Mouse (Mus musculus) midbrain, embryonic 16.5 days (tissue): ENCODE data around the gene Gpx3. TPM values are rescaled to one million over a fixed set of nuclear protein-coding genes. Genes with fewer than 3 reads are reported as not detected.

ENCODE experiments used
- ATAC-seq: fragments of 200-750 bp; cut with Nextera tagmentation; 2 replicates; pipeline ENCODE4 v1.8.0; 2017; ENCODE audit warnings: moderate TSS enrichment
- H3K27ac ChIP-seq: fragments of 300-500 bp; sonication (generic); 2 replicates; pipeline ENCODE4 v1.5.1; 2014; ENCODE audit warnings: mild to moderate bottlenecking, low read length, mixed read lengths
- H3K27me3 ChIP-seq: fragments of 300-500 bp; sonication (generic); 2 replicates; pipeline ENCODE4 v1.6.1; 2014; ENCODE audit warnings: low read depth, low read length, mixed read lengths; ENCODE audit not compliant: control insufficient read depth, insufficient read depth
- H3K36me3 ChIP-seq: fragments of 300-500 bp; sonication (generic); 2 replicates; pipeline ENCODE4 v1.6.1; 2014; ENCODE audit warnings: mild to moderate bottlenecking, low read length, moderate library complexity, mixed read lengths; ENCODE audit not compliant: control insufficient read depth, insufficient read depth
- H3K4me1 ChIP-seq: fragments of 300-500 bp; sonication (generic); 2 replicates; pipeline ENCODE4 v1.6.1; 2014; ENCODE audit warnings: mild to moderate bottlenecking, low read length, mixed read lengths; ENCODE audit not compliant: control insufficient read depth, insufficient read depth
- H3K4me2 ChIP-seq: fragments of 300-500 bp; sonication (generic); 2 replicates; pipeline ENCODE4 v1.6.1; 2014; ENCODE audit warnings: mild to moderate bottlenecking, low read length, mixed read lengths
- H3K4me3 ChIP-seq: fragments of 300-500 bp; sonication (generic); 2 replicates; pipeline ENCODE4 v1.5.1; 2014; ENCODE audit warnings: low read depth, mild to moderate bottlenecking, low read length, moderate library complexity, mixed read lengths
- H3K9ac ChIP-seq: fragments of 300-500 bp; sonication (generic); 2 replicates; pipeline ENCODE4 v1.6.1; 2014; ENCODE audit warnings: low read depth, low read length, mixed read lengths
- H3K9me3 ChIP-seq: fragments of 300-500 bp; sonication (generic); replicated peaks from 2 replicates; pipeline ENCODE4 v1.6.1; 2014; ENCODE audit warnings: mild to moderate bottlenecking, low read length, mixed read lengths; ENCODE audit not compliant: control insufficient read depth, poor library complexity, severe bottlenecking
- WGBS: fragments of 180-500 bp; shearing (Covaris S2); extraction: QIAGEN DNeasy Blood & Tissue Kit; methylation state at CpG from one replicate; pipeline ENCODE4 v1.1.7; 2014; 5-methylcytosine and 5-hydroxymethylcytosine counted together
- polyA plus RNA-seq: library from polyadenylated mRNA; unstranded; fragments of >200 nt; fragmentation: Nextera tagmentation; extraction: Ambion mirVana; gene quantifications from 2 replicates; pipeline ENCODE4 v1.2.1, GENCODE M21; 2015

The Gpx3 gene
- polyA plus RNA-seq, 1 experiment from 2014 or later: 40.5 TPM

DNA sequence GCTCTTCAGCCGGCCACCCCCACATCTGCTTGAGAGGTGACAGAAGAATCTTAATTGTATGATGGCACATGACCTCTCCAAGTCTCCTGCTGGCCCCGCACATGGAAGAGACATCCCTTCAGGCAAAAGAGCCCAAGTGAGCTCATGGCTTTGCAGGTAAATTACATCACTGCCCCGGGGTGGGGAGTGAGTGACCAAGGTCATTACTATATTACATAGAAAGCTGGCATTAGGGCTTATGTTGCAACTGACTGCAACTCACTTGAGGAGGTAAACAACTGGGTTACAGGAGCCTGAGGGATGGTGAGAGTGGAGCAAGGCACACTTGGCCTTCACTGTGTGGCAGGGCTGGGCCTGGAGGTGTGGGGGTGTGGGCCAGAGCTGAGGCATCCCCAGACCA is 26.0 kb downstream of the Gpx3 start:
- Histone ChIP-seq H3K27ac (no peak overlapping the region), H3K4me3 (no peak overlapping the region), H3K9ac (no peak overlapping the region), H3K4me1 (no peaks in the 10 kb centered on the region), H3K9me3 (no peaks in the 10 kb centered on the region), H3K4me2 (no peak overlapping the region), H3K27me3 (no peaks in the 10 kb centered on the region), H3K36me3 (peaks cover 32% of the 10 kb centered on the region)
- 81% methylated on average over 3 of the region's 3 CpGs for WGBS
- ATAC-seq: no peak

DNA sequence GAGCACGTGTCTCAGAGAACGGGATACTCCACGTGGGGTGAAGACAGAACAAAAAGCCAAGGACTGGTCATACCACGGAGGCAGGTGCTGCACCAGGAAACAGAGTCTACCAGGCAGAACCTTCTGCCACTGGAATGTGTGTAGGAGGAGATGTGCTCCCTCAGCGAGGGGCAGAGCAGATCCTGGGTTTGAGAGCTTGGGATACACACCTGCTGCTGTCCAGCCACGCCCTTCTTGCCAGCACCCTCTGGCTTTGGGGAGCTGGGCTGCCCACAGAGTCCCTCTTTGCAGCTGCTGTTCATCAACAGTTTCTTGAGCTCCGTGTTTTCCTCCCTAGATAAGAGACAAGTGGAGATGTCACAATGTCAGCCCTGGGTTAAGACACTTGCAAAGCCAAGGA is 26.6 kb downstream of the Gpx3 start:
- H3K36me3 ChIP-seq: peaks cover 28% of the 10 kb centered on the region
- no peaks in the 10 kb centered on the region for H3K9me3 ChIP-seq

DNA sequence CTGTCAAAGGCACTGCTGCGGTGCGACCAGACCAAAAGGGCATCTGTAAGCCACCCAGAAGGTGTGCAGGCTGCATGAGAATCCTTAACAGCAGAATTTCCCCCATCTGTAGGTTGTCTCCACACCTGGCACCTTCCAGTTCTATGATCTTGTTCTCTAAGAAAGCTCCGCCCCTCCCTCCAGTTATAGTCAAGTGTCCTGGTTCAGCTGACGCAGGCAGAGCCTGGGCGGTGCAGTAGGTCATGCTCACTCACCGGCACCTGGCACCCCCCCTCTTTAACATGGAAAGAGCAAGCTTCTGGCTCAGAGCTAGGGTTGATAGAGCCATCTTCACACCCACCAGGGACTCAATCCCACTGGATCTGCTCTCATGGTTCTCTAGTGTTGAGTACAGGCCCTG is 27.0 kb downstream of the Gpx3 start:
- Histone ChIP-seq H3K27ac (no peak overlapping the region), H3K4me2 (no peak overlapping the region), H3K4me1 (no peaks in the 10 kb centered on the region), H3K4me3 (no peak overlapping the region), H3K36me3 (peaks cover 28% of the 10 kb centered on the region), H3K9ac (no peak overlapping the region), H3K27me3 (no peaks in the 10 kb centered on the region), H3K9me3 (no peaks in the 10 kb centered on the region)
- no peak for ATAC-seq
- 95% methylated on average over 6 of the region's 6 CpGs for WGBS

More for the DNA sequence above, 26.6 kb downstream of the Gpx3 start:
- H3K4me3 ChIP-seq: no peak overlapping the region
- H3K9ac ChIP-seq: no peak overlapping the region
- no peaks in the 10 kb centered on the region for H3K27me3 ChIP-seq
- no peaks in the 10 kb centered on the region for H3K4me1 ChIP-seq
- no peak overlapping the region for H3K4me2 ChIP-seq
- H3K27ac ChIP-seq: no peak overlapping the region
- 76% methylated on average over 7 of the region's 7 CpGs for WGBS
- no peak for ATAC-seq

DNA sequence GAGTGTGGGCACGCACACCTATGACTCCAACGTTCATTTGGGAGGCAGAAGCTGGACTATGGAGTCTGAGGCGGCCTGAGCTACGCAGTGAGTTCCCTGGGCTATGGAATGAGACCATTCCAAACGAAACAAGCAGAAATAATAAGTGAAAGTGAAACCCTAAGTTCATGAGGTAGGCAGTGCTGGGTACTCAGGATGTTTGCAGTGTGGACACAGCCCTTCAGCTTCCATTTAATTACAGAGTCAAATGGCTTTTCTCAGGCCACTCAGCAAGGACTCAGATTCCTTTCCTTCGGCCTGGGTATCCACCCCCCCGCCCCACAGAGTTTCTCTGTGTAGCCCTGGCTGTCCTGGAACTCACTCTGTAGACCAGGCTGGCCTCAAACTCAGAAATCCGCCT is 27.5 kb downstream of the Gpx3 start:
- WGBS: 87% methylated on average over 8 of the region's 8 CpGs
- H3K36me3 ChIP-seq: peaks cover 25% of the 10 kb centered on the region
- no peaks in the 10 kb centered on the region for H3K27me3 ChIP-seq
- no peak overlapping the region for H3K9ac ChIP-seq
- ATAC-seq: no peak
- H3K9me3 ChIP-seq: no peaks in the 10 kb centered on the region
- no peak overlapping the region for H3K4me3 ChIP-seq
- H3K4me1 ChIP-seq: no peaks in the 10 kb centered on the region
- H3K4me2 ChIP-seq: no peak overlapping the region
- no peak overlapping the region for H3K27ac ChIP-seq

DNA sequence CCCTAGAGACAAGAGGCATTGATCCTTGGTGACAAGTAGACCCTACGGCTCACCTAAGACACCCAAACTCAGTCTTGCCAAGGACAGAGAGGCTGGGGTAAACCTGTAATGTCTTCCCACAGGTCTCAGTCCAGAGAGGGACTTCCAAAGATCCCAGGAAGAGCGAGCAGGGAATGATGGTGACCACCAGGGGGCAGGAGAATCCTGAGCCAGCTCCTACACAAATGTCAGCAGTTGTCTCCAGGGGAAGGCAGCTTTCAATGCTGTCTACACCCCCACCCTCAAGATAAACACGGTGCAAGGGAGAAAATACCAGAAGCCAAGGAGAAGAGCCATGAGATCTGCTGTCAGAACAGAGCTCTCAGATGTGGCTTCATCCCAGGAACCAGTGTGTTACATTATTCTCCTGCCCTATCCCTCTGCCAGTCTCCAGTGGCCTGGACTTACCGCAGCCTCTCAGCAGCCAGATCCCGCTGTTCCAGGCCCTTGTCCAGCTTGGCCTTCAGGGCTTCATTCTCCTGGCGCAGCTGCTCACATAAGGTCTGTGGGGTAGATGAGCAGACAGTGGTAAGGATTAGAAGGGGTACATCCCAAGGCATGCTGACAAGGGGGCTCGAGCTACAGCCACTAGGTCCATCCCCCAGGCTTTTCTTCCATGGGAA is 28.2 kb downstream of the Gpx3 start:
- H3K36me3 ChIP-seq: peaks cover 25% of the 10 kb centered on the region
- H3K27ac ChIP-seq: no peak overlapping the region

DNA sequence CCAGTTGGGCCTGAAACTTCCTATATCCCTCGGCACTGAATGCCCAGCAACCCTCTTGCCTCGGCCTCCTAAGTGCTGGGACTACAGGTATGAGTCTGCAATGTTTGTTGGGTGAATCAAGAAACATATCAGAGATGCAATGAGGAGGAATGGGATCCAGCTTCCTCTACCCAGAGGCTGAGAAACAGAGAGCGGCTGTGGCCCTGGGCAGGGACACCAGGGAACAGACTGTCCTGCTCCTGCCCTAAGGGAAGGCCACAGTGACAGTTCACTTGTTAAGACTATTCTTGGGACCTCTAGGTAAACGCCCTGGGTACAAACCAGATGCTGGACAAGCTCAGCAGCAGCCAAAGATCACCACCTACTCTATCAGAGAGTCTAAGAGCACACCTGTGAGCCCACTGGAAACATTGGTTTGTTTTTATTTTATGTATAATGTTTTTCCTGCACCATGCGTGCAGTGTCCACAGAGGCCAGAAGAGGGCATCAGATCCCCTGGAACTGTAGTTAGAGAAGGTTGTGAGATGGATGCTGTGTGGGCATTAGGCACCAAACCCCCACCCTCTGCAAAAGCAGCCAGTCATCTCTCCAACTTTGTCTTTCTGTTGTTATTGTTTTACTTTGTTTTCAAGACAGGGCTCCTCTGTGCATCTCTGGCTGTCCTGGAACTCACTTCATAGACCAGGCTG is 29.3 kb downstream of the Gpx3 start:
- 67% methylated on average over 5 of the region's 5 CpGs for WGBS
- no peaks in the 10 kb centered on the region for H3K27me3 ChIP-seq
- H3K9me3 ChIP-seq: no peaks in the 10 kb centered on the region

More for the DNA sequence above, 28.2 kb downstream of the Gpx3 start:
- Histone ChIP-seq H3K4me2 (no peak overlapping the region), H3K9ac (0 out of 2 replicates have a peak overlapping the region, but pooled peaks have one; percentile 14), H3K9me3 (no peaks in the 10 kb centered on the region), H3K4me1 (no peaks in the 10 kb centered on the region), H3K4me3 (no peak overlapping the region), H3K27me3 (no peaks in the 10 kb centered on the region)
- ATAC-seq: no peak
- 65% methylated on average over 7 of the region's 7 CpGs for WGBS

DNA sequence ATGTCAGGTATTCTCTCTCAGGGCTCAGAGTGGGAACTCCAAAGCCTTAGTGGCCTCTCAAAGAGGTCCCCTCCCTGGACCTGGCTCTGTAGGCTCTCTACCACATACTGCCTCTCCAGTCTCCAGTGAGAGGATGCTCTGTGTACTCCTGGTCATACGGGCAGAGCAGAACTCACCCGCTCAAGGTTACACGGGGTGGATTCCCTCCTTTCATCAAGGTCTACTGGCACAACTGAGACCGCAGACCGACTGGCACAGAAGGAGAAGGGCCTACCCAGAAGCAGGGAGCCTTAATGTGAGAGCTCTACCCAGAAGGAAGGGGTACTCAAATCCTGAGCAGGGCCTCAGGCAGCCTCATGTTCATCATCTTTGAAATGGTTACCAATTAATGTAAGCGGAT is 30.3 kb downstream of the Gpx3 start:
- Histone ChIP-seq H3K9ac (no peak overlapping the region), H3K9me3 (no peaks in the 10 kb centered on the region), H3K27me3 (no peaks in the 10 kb centered on the region), H3K36me3 (peaks cover 19% of the 10 kb centered on the region), H3K27ac (no peak overlapping the region), H3K4me1 (0 out of 2 replicates have a peak, but pooled peaks cover 2% of the 10 kb centered on the region), H3K4me2 (no peak overlapping the region), H3K4me3 (no peak overlapping the region)
- 95% methylated on average over 6 of the region's 6 CpGs for WGBS
- ATAC-seq: no peak

More for the DNA sequence above, 29.3 kb downstream of the Gpx3 start:
- Histone ChIP-seq H3K4me1 (0 out of 2 replicates have a peak, but pooled peaks cover 2% of the 10 kb centered on the region), H3K4me3 (no peak overlapping the region), H3K36me3 (peaks cover 18% of the 10 kb centered on the region; the same call in 1 of the 2 replicates), H3K4me2 (no peak overlapping the region), H3K9ac (no peak overlapping the region), H3K27ac (no peak overlapping the region)
- no peak for ATAC-seq

DNA sequence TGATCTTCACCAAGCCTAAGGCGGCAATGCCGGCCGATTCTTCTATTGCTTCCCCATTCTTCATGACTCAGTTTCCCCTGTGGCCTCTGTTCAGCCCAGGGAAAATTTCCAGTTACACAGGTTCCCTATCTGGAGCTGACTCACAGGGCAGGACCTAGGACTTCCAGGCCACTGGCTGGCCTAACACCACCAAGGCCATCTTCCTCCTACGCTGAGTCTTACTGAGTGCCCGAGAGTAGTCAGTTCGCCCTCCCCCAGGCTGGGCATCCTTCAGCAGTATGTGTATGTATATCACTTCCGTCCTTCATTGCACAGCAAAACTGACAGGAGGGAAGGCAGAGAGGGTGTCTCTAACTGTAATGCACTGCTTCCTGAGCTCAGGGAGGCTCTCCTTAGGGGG is 31.9 kb downstream of the Gpx3 start:
- Histone ChIP-seq H3K9me3 (no peaks in the 10 kb centered on the region), H3K27ac (no peak overlapping the region), H3K4me2 (no peak overlapping the region), H3K27me3 (no peaks in the 10 kb centered on the region), H3K4me3 (no peak overlapping the region), H3K36me3 (peaks cover 13% of the 10 kb centered on the region), H3K9ac (no peak overlapping the region), H3K4me1 (0 out of 2 replicates have a peak, but pooled peaks cover 2% of the 10 kb centered on the region)
- no peak for ATAC-seq
- WGBS: 96% methylated on average over 7 of the region's 7 CpGs

DNA sequence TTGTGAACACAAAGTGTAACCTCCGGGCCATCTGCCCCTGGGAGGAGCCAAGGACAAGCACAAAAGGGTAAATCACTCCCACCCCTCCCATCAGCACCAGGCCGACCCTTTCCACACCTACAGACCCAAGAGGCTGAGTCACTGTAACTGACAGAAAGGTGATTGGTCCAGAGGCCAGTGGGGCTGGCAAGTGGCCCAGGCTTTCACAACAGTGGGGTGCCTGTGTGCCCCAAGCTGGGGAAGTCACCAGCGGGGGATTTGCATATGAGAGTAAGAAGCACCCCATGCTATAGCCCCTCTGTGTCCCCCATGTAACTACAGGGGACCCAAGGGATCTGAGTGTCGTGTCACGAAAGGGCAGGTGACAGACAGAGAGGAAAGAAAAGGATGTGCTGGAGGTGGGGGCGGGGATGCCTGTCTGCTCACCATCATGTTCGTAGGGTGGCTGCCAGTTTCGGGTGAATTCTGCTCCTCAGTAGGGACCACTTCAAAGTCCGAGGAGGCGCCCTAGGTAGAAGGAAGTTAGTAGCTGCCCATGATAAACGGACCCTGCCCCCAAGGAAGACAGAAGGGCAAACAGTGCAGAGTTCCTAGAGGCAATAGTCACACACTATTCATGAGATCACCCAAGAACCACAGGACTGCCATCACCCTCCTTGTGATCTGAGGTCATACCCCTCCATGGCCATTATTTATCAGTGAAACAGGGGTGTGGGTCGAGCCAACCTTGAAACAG is 34.0 kb downstream of the Gpx3 start:
- H3K9me3 ChIP-seq: no peaks in the 10 kb centered on the region
- no peak for ATAC-seq
- 0 out of 2 replicates have a peak, but pooled peaks cover 2% of the 10 kb centered on the region for H3K4me1 ChIP-seq
- H3K27ac ChIP-seq: no peak overlapping the region
- peaks cover 13% of the 10 kb centered on the region for H3K36me3 ChIP-seq
- no peak overlapping the region for H3K9ac ChIP-seq
- WGBS: 36% methylated on average over 12 of the region's 12 CpGs
- no peaks in the 10 kb centered on the region for H3K27me3 ChIP-seq
- H3K4me2 ChIP-seq: no peak overlapping the region
- no peak overlapping the region for H3K4me3 ChIP-seq
